Mouse (Mus musculus): ENCODE measurements around the gene Rell1. TPM values are rescaled to one million over a fixed set of nuclear protein-coding genes. Genes with fewer than 3 reads are reported as not detected.
A peak's percentile ranks its signal among the peaks of the same experiment; 100 is the strongest.

Rell1 gene
- total RNA-seq, 1 experiment: 18.5 TPM

DNA sequence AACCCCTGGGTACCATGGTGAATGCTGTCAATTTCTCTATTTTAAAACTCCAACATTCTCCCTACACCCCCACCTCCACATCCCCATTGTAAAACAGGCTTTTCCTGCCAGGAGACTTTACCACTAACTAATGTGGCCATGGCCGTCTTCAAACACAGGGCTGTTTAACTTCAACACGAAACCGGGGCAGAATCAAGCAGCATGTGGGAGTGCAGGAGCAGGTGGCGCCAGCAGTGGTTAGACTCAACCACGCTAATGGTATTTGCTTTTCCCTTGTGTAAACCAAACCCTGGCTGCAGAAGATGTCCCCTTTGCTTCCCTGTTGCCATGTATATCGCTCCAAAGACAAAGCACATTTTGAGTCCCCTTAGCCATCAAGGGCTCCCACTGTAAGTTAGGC is 76.8 kb downstream of the Rell1 start:
- no peak for TF ChIP-seq ZC3H11A (IDR thresholded peaks at IDR 0.05; ENCODE audit: borderline replicate concordance, low read depth, low read length)
- TF ChIP-seq MAFK (IDR thresholded peaks at IDR 0.05; ENCODE audit: insufficient read depth, low read depth, low read length): no peak
- no peak for TF ChIP-seq CHD2 (IDR thresholded peaks at IDR 0.05; ENCODE audit: low read depth, low read length)
- no peak for TF ChIP-seq ZNF384 (IDR thresholded peaks at IDR 0.05; ENCODE audit: low read depth, low read length)
- no peak for TF ChIP-seq HCFC1 (IDR thresholded peaks at IDR 0.05; ENCODE audit: borderline replicate concordance, insufficient read depth, low read length)
- in situ Hi-C loops (cut with MboI; ENCODE audit: low sequenced_read_pairs in 2 of 2, unreplicated experiment in 2 of 2): no loop called here
- Histone ChIP-seq H3K27ac (ENCODE audit: insufficient read depth, low read depth, low read length, poor library complexity, severe bottlenecking) (no peak overlapping the region), H3K9me3 (ENCODE audit: control insufficient read depth, insufficient read depth, low read depth, low read length) (no peaks in the 10 kb centered on the region), H3K36me3 (ENCODE audit: control insufficient read depth, insufficient read depth, low read length, poor library complexity, severe bottlenecking) (no peaks in the 10 kb centered on the region), H3K4me1 (ENCODE audit: control insufficient read depth in 2 of 2, insufficient read depth in 2 of 2, low read length in 2 of 2, poor library complexity in 1 of 2) (no peaks in the 10 kb centered on the region), H3K4me3 (ENCODE audit: insufficient read depth in 1 of 2, low read depth in 1 of 2, low read length in 2 of 2, poor library complexity in 1 of 2, severe bottlenecking in 1 of 2) (no peak overlapping the region), H3K9ac (ENCODE audit: insufficient read depth, low read depth, low read length, poor library complexity, severe bottlenecking) (no peak overlapping the region)
- no peak for DNase-seq (ENCODE audit: low read depth, low spot score)

DNA sequence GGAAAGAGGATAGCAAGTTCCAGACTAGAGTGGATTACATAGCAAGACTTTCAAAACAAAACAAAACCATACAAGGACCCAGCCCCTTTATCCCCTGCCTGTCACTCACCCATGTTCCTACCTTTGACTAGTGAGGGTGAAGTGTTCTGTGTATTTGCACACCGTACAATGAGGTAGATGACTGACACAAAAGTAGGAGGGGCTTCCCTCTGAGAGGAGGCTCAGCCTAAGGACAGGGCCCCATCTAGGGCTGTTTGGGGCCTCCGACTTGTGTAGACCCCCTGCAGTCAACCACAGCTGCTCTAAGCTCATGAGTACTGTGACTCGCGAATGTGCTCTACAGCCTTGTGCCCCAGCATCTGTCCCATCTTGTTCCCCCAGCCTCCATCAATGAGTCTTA is 77.5 kb downstream of the Rell1 start:
- Histone ChIP-seq H3K9me3 (ENCODE audit: control insufficient read depth, insufficient read depth, low read depth, low read length) (no peaks in the 10 kb centered on the region), H3K4me3 (ENCODE audit: insufficient read depth in 1 of 2, low read depth in 1 of 2, low read length in 2 of 2, poor library complexity in 1 of 2, severe bottlenecking in 1 of 2) (no peak overlapping the region), H3K27ac (ENCODE audit: insufficient read depth, low read depth, low read length, poor library complexity, severe bottlenecking) (no peak overlapping the region), H3K36me3 (ENCODE audit: control insufficient read depth, insufficient read depth, low read length, poor library complexity, severe bottlenecking) (no peaks in the 10 kb centered on the region), H3K4me1 (ENCODE audit: control insufficient read depth in 2 of 2, insufficient read depth in 2 of 2, low read length in 2 of 2, poor library complexity in 1 of 2) (no peaks in the 10 kb centered on the region), H3K9ac (ENCODE audit: insufficient read depth, low read depth, low read length, poor library complexity, severe bottlenecking) (no peak overlapping the region)
- TF ChIP-seq MAFK (IDR thresholded peaks at IDR 0.05; ENCODE audit: insufficient read depth, low read depth, low read length) (no peak), HCFC1 (IDR thresholded peaks at IDR 0.05; ENCODE audit: borderline replicate concordance, insufficient read depth, low read length) (no peak), CHD2 (IDR thresholded peaks at IDR 0.05; ENCODE audit: low read depth, low read length) (no peak), ZC3H11A (IDR thresholded peaks at IDR 0.05; ENCODE audit: borderline replicate concordance, low read depth, low read length) (no peak), ZNF384 (IDR thresholded peaks at IDR 0.05; ENCODE audit: low read depth, low read length) (no peak)
- DNase-seq (ENCODE audit: low read depth, low spot score): no peak
- in situ Hi-C loops (cut with MboI; ENCODE audit: low sequenced_read_pairs in 2 of 2, unreplicated experiment in 2 of 2): no loop called here

DNA sequence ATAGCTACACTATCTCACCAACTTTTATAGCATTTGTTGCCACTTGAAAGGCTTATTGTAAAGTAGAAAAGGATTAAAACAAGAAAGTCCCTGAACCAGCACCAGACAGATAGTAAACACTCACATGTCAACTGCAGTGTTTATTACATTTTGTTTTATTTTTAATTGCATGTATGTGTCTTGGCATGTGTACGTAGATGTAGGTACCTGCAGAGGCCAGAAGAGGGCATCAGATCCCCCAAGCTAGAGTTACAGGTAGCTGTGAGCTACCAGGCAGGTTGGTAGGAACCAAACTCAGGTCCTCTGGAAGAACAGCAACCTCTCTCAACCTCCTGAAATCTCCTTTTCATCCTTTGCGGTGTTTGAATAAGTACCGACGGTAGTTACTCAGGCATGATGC is 81.6 kb downstream of the Rell1 start:
- Histone ChIP-seq H3K4me1 (ENCODE audit: control insufficient read depth in 2 of 2, insufficient read depth in 2 of 2, low read length in 2 of 2, poor library complexity in 1 of 2) (no peaks in the 10 kb centered on the region), H3K36me3 (ENCODE audit: control insufficient read depth, insufficient read depth, low read length, poor library complexity, severe bottlenecking) (no peaks in the 10 kb centered on the region), H3K4me3 (ENCODE audit: insufficient read depth in 1 of 2, low read depth in 1 of 2, low read length in 2 of 2, poor library complexity in 1 of 2, severe bottlenecking in 1 of 2) (no peak overlapping the region), H3K27ac (ENCODE audit: insufficient read depth, low read depth, low read length, poor library complexity, severe bottlenecking) (no peak overlapping the region), H3K9me3 (ENCODE audit: control insufficient read depth, insufficient read depth, low read depth, low read length) (no peaks in the 10 kb centered on the region), H3K9ac (ENCODE audit: insufficient read depth, low read depth, low read length, poor library complexity, severe bottlenecking) (no peak overlapping the region)
- in situ Hi-C loops (cut with MboI; ENCODE audit: low sequenced_read_pairs in 2 of 2, unreplicated experiment in 2 of 2): no loop called here
- no peak for TF ChIP-seq HCFC1 (IDR thresholded peaks at IDR 0.05; ENCODE audit: borderline replicate concordance, insufficient read depth, low read length)
- TF ChIP-seq CHD2 (IDR thresholded peaks at IDR 0.05; ENCODE audit: low read depth, low read length): no peak
- no peak for TF ChIP-seq ZNF384 (IDR thresholded peaks at IDR 0.05; ENCODE audit: low read depth, low read length)
- TF ChIP-seq MAFK (IDR thresholded peaks at IDR 0.05; ENCODE audit: insufficient read depth, low read depth, low read length): no peak
- no peak for TF ChIP-seq ZC3H11A (IDR thresholded peaks at IDR 0.05; ENCODE audit: borderline replicate concordance, low read depth, low read length)
- peak; percentile 35 for DNase-seq (ENCODE audit: low read depth, low spot score)

DNA sequence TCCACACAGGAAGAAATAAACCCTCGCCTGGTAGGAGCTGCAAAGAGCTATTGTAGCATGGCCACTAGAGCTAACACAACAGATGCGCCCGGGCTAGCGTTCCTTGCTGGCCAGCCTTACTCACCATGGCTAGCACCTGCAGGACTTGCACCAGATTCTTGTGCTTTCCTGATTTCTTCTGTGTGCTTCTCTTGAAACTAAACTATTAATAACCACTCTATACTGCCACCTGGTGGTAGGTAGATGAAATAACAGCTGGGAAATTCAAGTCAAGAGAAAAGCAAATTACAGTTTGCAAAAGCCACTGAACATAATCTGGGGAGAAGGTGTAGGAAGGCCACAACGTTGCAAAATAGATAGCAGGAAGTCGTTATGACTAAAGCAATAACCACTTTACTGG is 82.0 kb downstream of the Rell1 start:
- TF ChIP-seq ZC3H11A (IDR thresholded peaks at IDR 0.05; ENCODE audit: borderline replicate concordance, low read depth, low read length) (peak; percentile 46; the same call in 1 of the 2 replicates), HCFC1 (IDR thresholded peaks at IDR 0.05; ENCODE audit: borderline replicate concordance, insufficient read depth, low read length) (no peak)
- H3K36me3 ChIP-seq (ENCODE audit: control insufficient read depth, insufficient read depth, low read length, poor library complexity, severe bottlenecking): no peaks in the 10 kb centered on the region
- no peaks in the 10 kb centered on the region for H3K9me3 ChIP-seq (ENCODE audit: control insufficient read depth, insufficient read depth, low read depth, low read length)
- no peak overlapping the region for H3K4me3 ChIP-seq (ENCODE audit: insufficient read depth in 1 of 2, low read depth in 1 of 2, low read length in 2 of 2, poor library complexity in 1 of 2, severe bottlenecking in 1 of 2)
- H3K4me1 ChIP-seq (ENCODE audit: control insufficient read depth in 2 of 2, insufficient read depth in 2 of 2, low read length in 2 of 2, poor library complexity in 1 of 2): no peaks in the 10 kb centered on the region
- no peak overlapping the region for H3K27ac ChIP-seq (ENCODE audit: insufficient read depth, low read depth, low read length, poor library complexity, severe bottlenecking)
- peak; percentile 36 for DNase-seq (ENCODE audit: low read depth, low spot score)
- in situ Hi-C loops (cut with MboI; ENCODE audit: low sequenced_read_pairs in 2 of 2, unreplicated experiment in 2 of 2): no loop called here
- no peak overlapping the region for H3K9ac ChIP-seq (ENCODE audit: insufficient read depth, low read depth, low read length, poor library complexity, severe bottlenecking)

DNA sequence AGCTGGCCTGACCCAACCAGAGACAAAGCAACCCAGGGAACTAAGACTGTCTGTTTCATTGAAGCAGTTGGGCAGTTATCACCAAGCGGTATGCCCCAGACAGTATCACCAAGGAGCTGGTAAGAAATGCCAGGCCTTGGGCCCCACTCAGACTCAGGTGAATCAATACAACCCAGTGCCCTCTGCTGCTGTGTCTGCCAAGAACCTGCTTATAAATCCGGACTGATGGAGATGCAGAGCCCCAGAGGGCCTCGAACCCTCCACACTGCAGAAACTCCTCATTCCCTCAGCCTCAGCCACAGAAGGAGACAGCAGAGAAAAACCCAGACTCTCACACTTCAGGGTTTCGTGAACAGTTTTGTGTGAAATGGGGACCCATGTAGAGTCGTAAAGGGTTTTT is 82.4 kb downstream of the Rell1 start:
- TF ChIP-seq CHD2 (IDR thresholded peaks at IDR 0.05; ENCODE audit: low read depth, low read length): no peak
- TF ChIP-seq MAFK (IDR thresholded peaks at IDR 0.05; ENCODE audit: insufficient read depth, low read depth, low read length): no peak
- TF ChIP-seq HCFC1 (IDR thresholded peaks at IDR 0.05; ENCODE audit: borderline replicate concordance, insufficient read depth, low read length): no peak
- no peak for TF ChIP-seq ZC3H11A (IDR thresholded peaks at IDR 0.05; ENCODE audit: borderline replicate concordance, low read depth, low read length)
- no peak for TF ChIP-seq ZNF384 (IDR thresholded peaks at IDR 0.05; ENCODE audit: low read depth, low read length)
- no peaks in the 10 kb centered on the region for H3K9me3 ChIP-seq (ENCODE audit: control insufficient read depth, insufficient read depth, low read depth, low read length)
- in situ Hi-C loops (cut with MboI; ENCODE audit: low sequenced_read_pairs in 2 of 2, unreplicated experiment in 2 of 2): no loop called here
- no peaks in the 10 kb centered on the region for H3K36me3 ChIP-seq (ENCODE audit: control insufficient read depth, insufficient read depth, low read length, poor library complexity, severe bottlenecking)
- no peaks in the 10 kb centered on the region for H3K4me1 ChIP-seq (ENCODE audit: control insufficient read depth in 2 of 2, insufficient read depth in 2 of 2, low read length in 2 of 2, poor library complexity in 1 of 2)
- DNase-seq (ENCODE audit: low read depth, low spot score): no peak
- H3K4me3 ChIP-seq (ENCODE audit: insufficient read depth in 1 of 2, low read depth in 1 of 2, low read length in 2 of 2, poor library complexity in 1 of 2, severe bottlenecking in 1 of 2): no peak overlapping the region
- no peak overlapping the region for H3K27ac ChIP-seq (ENCODE audit: insufficient read depth, low read depth, low read length, poor library complexity, severe bottlenecking)
- H3K9ac ChIP-seq (ENCODE audit: insufficient read depth, low read depth, low read length, poor library complexity, severe bottlenecking): no peak overlapping the region
